Mouse (Mus musculus): Measurements from ENCODE around the gene Cfl1. TPM values are rescaled to one million over a fixed set of nuclear protein-coding genes. Genes with fewer than 3 reads are reported as not detected.

Gene Cfl1
- polyA plus RNA-seq, 1 experiment from 2014 or later, result 3,817 TPM

GRCm38 (mm10) chr19:5455037-5455436 is 35.2 kb upstream of the Cfl1 start:
- Histone ChIP-seq H3K27ac (ENCODE audit: low read depth, low read length) (no peak overlapping the region), H3K9me3 (ENCODE audit: control insufficient read depth, low read length) (no peaks in the 10 kb centered on the region), H3K4me3 (ENCODE audit: low read depth, low read length) (no peak overlapping the region), H3K4me1 (ENCODE audit: control insufficient read depth, insufficient read depth, low read length) (peaks cover 13% of the 10 kb centered on the region), H3K4me2 (ENCODE audit: low read depth) (peak overlapping the region; percentile 15; the same call in 1 of the 2 replicates), H3K9ac (ENCODE audit: low read length) (0 out of 2 replicates have a peak overlapping the region, but pooled peaks have one; percentile 11), H3K36me3 (ENCODE audit: control insufficient read depth, insufficient read depth, low read length) (no peaks in the 10 kb centered on the region), H3K27me3 (ENCODE audit: control insufficient read depth, insufficient read depth, low read length) (peaks cover 5% of the 10 kb centered on the region; the same call in 1 of the 2 replicates)
- no peak for ATAC-seq (ENCODE audit: insufficient read depth, low FRiP score, low TSS enrichment)
- 88% methylated on average over 12 of the region's 12 CpGs for WGBS
- no peak for DNase-seq (ENCODE audit: low spot score)

- Histone ChIP-seq H3K36me3 (ENCODE audit: control insufficient read depth, insufficient read depth, low read length) (no peaks in the 10 kb centered on the region), H3K9ac (ENCODE audit: low read length) (peak overlapping the region; percentile 11; the same call in 1 of the 2 replicates), H3K4me3 (ENCODE audit: low read depth, low read length) (peak overlapping the region; percentile 76), H3K27ac (ENCODE audit: low read depth, low read length) (no peak overlapping the region), H3K4me1 (ENCODE audit: control insufficient read depth, insufficient read depth, low read length) (peaks cover 13% of the 10 kb centered on the region), H3K27me3 (ENCODE audit: control insufficient read depth, insufficient read depth, low read length) (0 out of 2 replicates have a peak, but pooled peaks cover 3% of the 10 kb centered on the region), H3K4me2 (ENCODE audit: low read depth) (peak overlapping the region; percentile 100), H3K9me3 (ENCODE audit: control insufficient read depth, low read length) (no peaks in the 10 kb centered on the region)
- WGBS, result 73% methylated on average over 8 of the region's 8 CpGs
- DNase-seq (ENCODE audit: low spot score) (no peak), ATAC-seq (ENCODE audit: insufficient read depth, low FRiP score, low TSS enrichment) (no peak)
Observed at GRCm38 (mm10) chr19:5455568-5455967, 34.7 kb upstream of the Cfl1 start.

GRCm38 (mm10) chr19:5456241-5456921 is 33.9 kb upstream of the Cfl1 start:
- peaks cover 19% of the 10 kb centered on the region for H3K4me1 ChIP-seq (ENCODE audit: control insufficient read depth, insufficient read depth, low read length)
- 2% methylated on average over 26 of the region's 26 CpGs for WGBS

GRCm38 (mm10) chr19:5456922-5457745 is 33.1 kb upstream of the Cfl1 start:
- Histone ChIP-seq H3K36me3 (ENCODE audit: control insufficient read depth, insufficient read depth, low read length) (no peaks in the 10 kb centered on the region), H3K27ac (ENCODE audit: low read depth, low read length) (peak overlapping the region; percentile 87), H3K4me1 (ENCODE audit: control insufficient read depth, insufficient read depth, low read length) (peaks cover 19% of the 10 kb centered on the region), H3K27me3 (ENCODE audit: control insufficient read depth, insufficient read depth, low read length) (0 out of 2 replicates have a peak, but pooled peaks cover 3% of the 10 kb centered on the region), H3K4me3 (ENCODE audit: low read depth, low read length) (peak overlapping the region; percentile 76), H3K9me3 (ENCODE audit: control insufficient read depth, low read length) (no peaks in the 10 kb centered on the region), H3K9ac (ENCODE audit: low read length) (peak overlapping the region; percentile 82), H3K4me2 (ENCODE audit: low read depth) (peak overlapping the region; percentile 100)
- peak; percentile 86 for ATAC-seq (ENCODE audit: insufficient read depth, low FRiP score, low TSS enrichment)
- under 1% methylated on average over 70 of the region's 70 CpGs for WGBS
- DNase-seq (ENCODE audit: low spot score), result peak; percentile 94

More at GRCm38 (mm10) chr19:5456241-5456921, 33.9 kb upstream of the Cfl1 start:
- H3K4me2 ChIP-seq (ENCODE audit: low read depth), result peak overlapping the region; percentile 100
- peak overlapping the region; percentile 87 for H3K27ac ChIP-seq (ENCODE audit: low read depth, low read length)
- H3K27me3 ChIP-seq (ENCODE audit: control insufficient read depth, insufficient read depth, low read length), result 0 out of 2 replicates have a peak, but pooled peaks cover 3% of the 10 kb centered on the region
- no peak for ATAC-seq (ENCODE audit: insufficient read depth, low FRiP score, low TSS enrichment)
- H3K9me3 ChIP-seq (ENCODE audit: control insufficient read depth, low read length), result no peaks in the 10 kb centered on the region
- DNase-seq (ENCODE audit: low spot score), result no peak
- peak overlapping the region; percentile 82 for H3K9ac ChIP-seq (ENCODE audit: low read length)
- peak overlapping the region; percentile 76 for H3K4me3 ChIP-seq (ENCODE audit: low read depth, low read length)
- H3K36me3 ChIP-seq (ENCODE audit: control insufficient read depth, insufficient read depth, low read length), result no peaks in the 10 kb centered on the region

- Histone ChIP-seq H3K27ac (ENCODE audit: low read depth, low read length) (peak within 1 kb of the TSS; percentile 87), H3K4me2 (ENCODE audit: low read depth) (peak within 1 kb of the TSS; percentile 100), H3K4me1 (ENCODE audit: control insufficient read depth, insufficient read depth, low read length) (peaks cover 19% of the 10 kb centered on the region), H3K36me3 (ENCODE audit: control insufficient read depth, insufficient read depth, low read length) (peaks cover 2% of the 10 kb centered on the region; the same call in 1 of the 2 replicates), H3K9ac (ENCODE audit: low read length) (peak within 1 kb of the TSS; percentile 82), H3K27me3 (ENCODE audit: control insufficient read depth, insufficient read depth, low read length) (0 out of 2 replicates have a peak, but pooled peaks cover 3% of the 10 kb centered on the region), H3K4me3 (ENCODE audit: low read depth, low read length) (peak within 1 kb of the TSS; percentile 76), H3K9me3 (ENCODE audit: control insufficient read depth, low read length) (no peaks in the 10 kb centered on the region)
- DNase-seq (ENCODE audit: low spot score), result no peak
- WGBS, result 17% methylated on average over 14 of the region's 14 CpGs
- no peak for ATAC-seq (ENCODE audit: insufficient read depth, low FRiP score, low TSS enrichment)
Observed at GRCm38 (mm10) chr19:5457746-5458442, 32.4 kb upstream of the Cfl1 start, which contains the start of gene Ccdc85b. TSS of gene Ccdc85b (minus strand) at chr19:5457894.

- Histone ChIP-seq H3K9me3 (ENCODE audit: control insufficient read depth, low read length) (no peaks in the 10 kb centered on the region), H3K27me3 (ENCODE audit: control insufficient read depth, insufficient read depth, low read length) (0 out of 2 replicates have a peak, but pooled peaks cover 3% of the 10 kb centered on the region), H3K4me3 (ENCODE audit: low read depth, low read length) (no peak overlapping the region), H3K27ac (ENCODE audit: low read depth, low read length) (no peak overlapping the region), H3K36me3 (ENCODE audit: control insufficient read depth, insufficient read depth, low read length) (peaks cover 2% of the 10 kb centered on the region), H3K4me2 (ENCODE audit: low read depth) (no peak overlapping the region), H3K9ac (ENCODE audit: low read length) (no peak overlapping the region), H3K4me1 (ENCODE audit: control insufficient read depth, insufficient read depth, low read length) (peaks cover 19% of the 10 kb centered on the region)
- 71% methylated on average over 7 of the region's 7 CpGs for WGBS
- ATAC-seq (ENCODE audit: insufficient read depth, low FRiP score, low TSS enrichment) (no peak), DNase-seq (ENCODE audit: low spot score) (no peak)
Observed at GRCm38 (mm10) chr19:5459019-5459418, 31.2 kb upstream of the Cfl1 start.

GRCm38 (mm10) chr19:5459896-5460295 is 30.4 kb upstream of the Cfl1 start:
- Histone ChIP-seq H3K4me2 (ENCODE audit: low read depth) (peak overlapping the region; percentile 97), H3K4me3 (ENCODE audit: low read depth, low read length) (peak overlapping the region; percentile 57), H3K9me3 (ENCODE audit: control insufficient read depth, low read length) (no peaks in the 10 kb centered on the region), H3K27me3 (ENCODE audit: control insufficient read depth, insufficient read depth, low read length) (0 out of 2 replicates have a peak, but pooled peaks cover 3% of the 10 kb centered on the region), H3K9ac (ENCODE audit: low read length) (peak overlapping the region; percentile 66), H3K4me1 (ENCODE audit: control insufficient read depth, insufficient read depth, low read length) (peaks cover 21% of the 10 kb centered on the region), H3K36me3 (ENCODE audit: control insufficient read depth, insufficient read depth, low read length) (peaks cover 4% of the 10 kb centered on the region), H3K27ac (ENCODE audit: low read depth, low read length) (no peak overlapping the region)
- WGBS, result 21% methylated on average over 3 of the region's 3 CpGs
- no peak for DNase-seq (ENCODE audit: low spot score)
- no peak for ATAC-seq (ENCODE audit: insufficient read depth, low FRiP score, low TSS enrichment)

- Histone ChIP-seq H3K9me3 (ENCODE audit: control insufficient read depth, low read length) (no peaks in the 10 kb centered on the region), H3K27me3 (ENCODE audit: control insufficient read depth, insufficient read depth, low read length) (0 out of 2 replicates have a peak, but pooled peaks cover 3% of the 10 kb centered on the region), H3K4me2 (ENCODE audit: low read depth) (peak within 1 kb of the TSS; percentile 97), H3K4me1 (ENCODE audit: control insufficient read depth, insufficient read depth, low read length) (peaks cover 21% of the 10 kb centered on the region), H3K4me3 (ENCODE audit: low read depth, low read length) (peak within 1 kb of the TSS; percentile 57), H3K9ac (ENCODE audit: low read length) (peak within 1 kb of the TSS; percentile 66), H3K27ac (ENCODE audit: low read depth, low read length) (0 out of 2 replicates have a peak within 1 kb of the TSS, but pooled peaks have one; percentile 0), H3K36me3 (ENCODE audit: control insufficient read depth, insufficient read depth, low read length) (peaks cover 8% of the 10 kb centered on the region)
- ATAC-seq (ENCODE audit: insufficient read depth, low FRiP score, low TSS enrichment) (peak; percentile 45; the same call in 1 of the 2 replicates), DNase-seq (ENCODE audit: low spot score) (peak; percentile 90)
- under 1% methylated on average over 32 of the region's 32 CpGs for WGBS
Observed at GRCm38 (mm10) chr19:5460465-5460911, 29.8 kb upstream of the Cfl1 start, which contains the start of gene Fibp. TSS of gene Fibp (plus strand) at chr19:5460615.

Measured in neural tube, embryonic 11.5 days (tissue).